Mouse (Mus musculus) testis, adult 2 months (tissue): ENCODE measurements around the gene Prg3.

Experiments
- CTCF ChIP-seq: fragments of 200-500 bp; IDR thresholded peaks from 2 replicates; pipeline ENCODE4 v1.5.1; 2012; ENCODE audit warnings: low read depth, mild to moderate bottlenecking, inconsistent platforms, low read length, moderate library complexity; ENCODE audit not compliant: control insufficient read depth, insufficient read depth, insufficient replicate concordance
- POLR2A ChIP-seq: fragments of 200-500 bp; IDR thresholded peaks from 2 replicates; pipeline ENCODE4 v1.6.1; 2012; ENCODE audit warnings: low read depth, mild to moderate bottlenecking, inconsistent platforms, low read length, moderate library complexity; ENCODE audit not compliant: control insufficient read depth

GRCm38 (mm10) chr2:85007729-85008128 is 19.7 kb downstream of the Prg3 start:
- TF ChIP-seq CTCF (no peak), POLR2A (no peak)
